Mouse (Mus musculus) CH12.LX (cell line): ENCODE measurements at regions not wholly inside any gene's neighbourhood (a gene's known extent, or its start where the extent isn't known, plus 50 kb on each side); places are given as distances from the start of the nearest gene placed in this dataset.

Experiments
- DNase-seq: peaks from one replicate; pipeline ENCODE4 v3.0.0-alpha.2; 2013; ENCODE audit errors: extremely low read depth
- H3K27ac ChIP-seq: 2 replicates; pipeline ENCODE4 v1.5.1; 2012; ENCODE audit warnings: low read depth, mild to moderate bottlenecking, control low read depth, moderate library complexity; ENCODE audit not compliant: insufficient read depth
- H3K27me3 ChIP-seq: replicated peaks from 2 replicates; pipeline ENCODE3; 2012; ENCODE audit warnings: inconsistent platforms
- H3K36me3 ChIP-seq, 2 experiments: replicated peaks in 1 of 2; 2 replicates each; pipeline versions ENCODE3 to v1.6.1; 2012; ENCODE audit warnings: inconsistent platforms in 1 of 2, low read length in 1 of 2, mild to moderate bottlenecking in 1 of 2, mixed read lengths in 1 of 2, moderate library complexity in 1 of 2; ENCODE audit not compliant: control insufficient read depth in 1 of 2, insufficient read depth in 1 of 2
- H3K4me1 ChIP-seq, 2 experiments: 2 replicates each; pipeline ENCODE4 v1.6.1; 2012; ENCODE audit warnings: inconsistent platforms in 1 of 2, moderate library complexity in 1 of 2; ENCODE audit not compliant: insufficient read depth in 2 of 2, control insufficient read depth in 1 of 2
- H3K4me2 ChIP-seq: 2 replicates; pipeline ENCODE4 v1.6.1; 2012; ENCODE audit warnings: low read depth, mild to moderate bottlenecking, control low read depth; ENCODE audit not compliant: poor library complexity, insufficient read depth, severe bottlenecking
- H3K4me3 ChIP-seq, 3 experiments: fragments of 150-350 bp in 1 of 3; sonication (generic) in 1 of 3; replicated peaks in 1 of 3; 2 replicates each; pipeline versions ENCODE3 to v1.5.1; 2011 to 2012; ENCODE audit warnings: low read depth in 2 of 3, low read length in 2 of 3, mild to moderate bottlenecking in 2 of 3, moderate library complexity in 2 of 3, control low read depth in 1 of 3, improper control_type of control experiment in 1 of 3, inconsistent platforms in 1 of 3, mixed read lengths in 1 of 3; ENCODE audit not compliant: poor library complexity in 1 of 3
- H3K79me2 ChIP-seq: replicated peaks from 2 replicates; pipeline ENCODE4 v1.6.1; 2012; ENCODE audit warnings: mild to moderate bottlenecking, moderate library complexity; ENCODE audit not compliant: control insufficient read depth, poor library complexity, insufficient read depth, severe bottlenecking; ENCODE audit errors: extremely low read depth
- H3K9ac ChIP-seq: 2 replicates; pipeline ENCODE4 v1.6.1; 2012; ENCODE audit warnings: low read depth, mild to moderate bottlenecking, control low read depth, moderate library complexity; ENCODE audit not compliant: insufficient read depth
- H3K9me3 ChIP-seq: replicated peaks from 2 replicates; pipeline ENCODE3; 2012; ENCODE audit warnings: low read length, inconsistent platforms, mixed read lengths
- BHLHE40 ChIP-seq: IDR thresholded peaks from 2 replicates; pipeline ENCODE4 v1.6.1; 2011; ENCODE audit warnings: mild to moderate bottlenecking, low read depth, low read length, improper control_type of control experiment
- CHD1 ChIP-seq: IDR thresholded peaks from 2 replicates; pipeline ENCODE4 v1.6.1; 2012; ENCODE audit warnings: low read depth, low read length, improper control_type of control experiment, inconsistent platforms
- CHD2 ChIP-seq: IDR thresholded peaks from 2 replicates; pipeline ENCODE4 v1.6.1; 2011; ENCODE audit warnings: low read length, improper control_type of control experiment
- E2F4 ChIP-seq: IDR thresholded peaks from 2 replicates; pipeline ENCODE4 v1.6.1; 2011; ENCODE audit warnings: low read depth, low read length, improper control_type of control experiment; ENCODE audit not compliant: insufficient replicate concordance
- ELF1 ChIP-seq: IDR thresholded peaks from 2 replicates; pipeline ENCODE4 v1.6.1; 2014; ENCODE audit warnings: low read depth, mild to moderate bottlenecking, inconsistent platforms, low read length, improper control_type of control experiment
- EP300 ChIP-seq: IDR thresholded peaks from 2 replicates; pipeline ENCODE4 v1.6.1; 2011; ENCODE audit warnings: low read length, improper control_type of control experiment
- ETS1 ChIP-seq: conservative IDR thresholded peaks from 2 replicates; pipeline ENCODE4 v1.6.1; 2012; ENCODE audit warnings: low read depth, mild to moderate bottlenecking, inconsistent platforms, low read length, improper control_type of control experiment, moderate library complexity
- GABPA ChIP-seq: IDR thresholded peaks from 2 replicates; pipeline ENCODE4 v1.6.1; 2012; ENCODE audit warnings: low read depth, low read length, improper control_type of control experiment, inconsistent platforms; ENCODE audit not compliant: insufficient replicate concordance
- IRF4 ChIP-seq: IDR thresholded peaks from 2 replicates; pipeline ENCODE4 v1.6.1; 2014; ENCODE audit warnings: low read depth, mild to moderate bottlenecking, inconsistent platforms, low read length, improper control_type of control experiment
- JUN ChIP-seq: IDR thresholded peaks from 2 replicates; pipeline ENCODE4 v1.6.1; 2011; ENCODE audit warnings: low read depth, mild to moderate bottlenecking, low read length, improper control_type of control experiment, moderate library complexity; ENCODE audit not compliant: insufficient read depth
- JUND ChIP-seq: conservative IDR thresholded peaks from 2 replicates; pipeline ENCODE4 v1.6.1; 2011; ENCODE audit warnings: low read depth, low read length, improper control_type of control experiment
- MAZ ChIP-seq: IDR thresholded peaks from 2 replicates; pipeline ENCODE4 v1.6.1; 2012; ENCODE audit warnings: low read depth, mild to moderate bottlenecking, inconsistent platforms, low read length, improper control_type of control experiment, moderate library complexity
- MEF2A ChIP-seq: IDR thresholded peaks from 2 replicates; pipeline ENCODE4 v1.6.1; 2014; ENCODE audit warnings: low read depth, mild to moderate bottlenecking, inconsistent platforms, low read length, improper control_type of control experiment, borderline replicate concordance
- NELFE ChIP-seq: IDR thresholded peaks from 2 replicates; pipeline ENCODE4 v1.6.1; 2011; ENCODE audit warnings: low read depth, low read length, improper control_type of control experiment
- NRF1 ChIP-seq: IDR thresholded peaks from 2 replicates; pipeline ENCODE4 v1.6.1; 2014; ENCODE audit warnings: low read depth, mild to moderate bottlenecking, inconsistent platforms, low read length, improper control_type of control experiment, moderate library complexity
- POLR2AphosphoS2 ChIP-seq: IDR thresholded peaks from 2 replicates; pipeline ENCODE4 v1.6.1; 2011; ENCODE audit warnings: low read depth, low read length, improper control_type of control experiment
- RAD21 ChIP-seq: IDR thresholded peaks from 2 replicates; pipeline ENCODE4 v1.6.1; 2011; ENCODE audit warnings: low read depth, mild to moderate bottlenecking, low read length, improper control_type of control experiment, moderate library complexity
- SIN3A ChIP-seq: IDR thresholded peaks from 2 replicates; pipeline ENCODE4 v1.6.1; 2012; ENCODE audit warnings: low read length, improper control_type of control experiment, inconsistent platforms
- TBP ChIP-seq: conservative IDR thresholded peaks from 2 replicates; pipeline ENCODE4 v1.6.1; 2011; ENCODE audit warnings: low read depth, low read length, improper control_type of control experiment
- TCF12 ChIP-seq: IDR thresholded peaks from 2 replicates; pipeline ENCODE4 v1.6.1; 2014; ENCODE audit warnings: low read depth, mild to moderate bottlenecking, inconsistent platforms, low read length, improper control_type of control experiment
- UBTF ChIP-seq: IDR thresholded peaks from 2 replicates; pipeline ENCODE4 v1.6.1; 2012; ENCODE audit warnings: low read depth, mild to moderate bottlenecking, inconsistent platforms, low read length, improper control_type of control experiment, moderate library complexity
- USF2 ChIP-seq: conservative IDR thresholded peaks from 2 replicates; pipeline ENCODE4 v1.6.1; 2011; ENCODE audit warnings: low read depth, low read length, improper control_type of control experiment
- ZC3H11A ChIP-seq: IDR thresholded peaks from 2 replicates; pipeline ENCODE4 v1.6.1; 2012; ENCODE audit warnings: low read depth, mild to moderate bottlenecking, inconsistent platforms, low read length, improper control_type of control experiment
- ZNF384 ChIP-seq: IDR thresholded peaks from 2 replicates; pipeline ENCODE4 v1.6.1; 2012; ENCODE audit warnings: low read depth, low read length, improper control_type of control experiment, inconsistent platforms
- dilution Hi-C: fragments of 300-500 bp; cut with MboI; formaldehyde crosslinking; loops from 2 replicates; pipeline ENCODE4 v1.14.3; 2020; ENCODE audit warnings: low sequenced_read_pairs; ENCODE audit not compliant: extremely low pct_unique_long_range_greater_than_20kb, extremely low pct_ligation_motif_present
- in situ Hi-C: fragments of 300-500 bp; cut with MboI; formaldehyde crosslinking; loops from 3 replicates; pipeline ENCODE4 v1.14.3; 2019; ENCODE audit warnings: low sequenced_read_pairs, low pct_ligation_motif_present, low pct_unique_long_range_greater_than_20kb, mixed read lengths

DNA sequence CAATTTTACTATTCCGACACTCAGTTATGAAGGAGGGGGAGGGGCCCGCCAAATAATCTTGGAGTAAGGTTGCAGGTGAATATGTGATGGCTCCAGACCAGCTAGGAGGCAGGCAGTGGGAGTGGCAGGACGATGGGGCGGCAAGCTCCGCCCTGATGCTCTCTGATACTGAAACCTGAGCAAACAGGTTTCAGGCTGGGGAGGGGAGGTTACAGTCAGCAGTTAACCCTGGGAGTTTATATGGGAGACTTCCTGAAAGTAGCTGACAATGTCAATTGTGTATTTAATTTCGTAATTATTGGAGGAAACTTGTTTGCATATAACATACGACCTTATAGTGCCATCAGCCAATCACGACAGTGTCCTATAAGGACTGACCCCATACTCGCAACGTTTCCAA is 505.0 kb upstream of the Sox11 start:
- no peaks in the 10 kb centered on the region for H3K36me3 ChIP-seq
- H3K4me3 ChIP-seq, result no peak overlapping the region
- H3K4me2 ChIP-seq, result no peak overlapping the region
- TF ChIP-seq ZC3H11A (no peak), JUN (no peak), BHLHE40 (no peak), UBTF (no peak), MEF2A (no peak), ETS1 (no peak), NELFE (no peak), CHD1 (no peak), SIN3A (no peak)
- no peak overlapping the region for H3K9ac ChIP-seq
- H3K79me2 ChIP-seq, result no peaks in the 10 kb centered on the region
- H3K27ac ChIP-seq, result no peak overlapping the region
- in situ Hi-C loops (no loop called here), dilution Hi-C loops (no loop called here)
- no peak for DNase-seq
- H3K4me1 ChIP-seq, result no peaks in the 10 kb centered on the region
- H3K9me3 ChIP-seq, result peaks cover 73% of the 10 kb centered on the region
- H3K27me3 ChIP-seq, result no peaks in the 10 kb centered on the region

DNA sequence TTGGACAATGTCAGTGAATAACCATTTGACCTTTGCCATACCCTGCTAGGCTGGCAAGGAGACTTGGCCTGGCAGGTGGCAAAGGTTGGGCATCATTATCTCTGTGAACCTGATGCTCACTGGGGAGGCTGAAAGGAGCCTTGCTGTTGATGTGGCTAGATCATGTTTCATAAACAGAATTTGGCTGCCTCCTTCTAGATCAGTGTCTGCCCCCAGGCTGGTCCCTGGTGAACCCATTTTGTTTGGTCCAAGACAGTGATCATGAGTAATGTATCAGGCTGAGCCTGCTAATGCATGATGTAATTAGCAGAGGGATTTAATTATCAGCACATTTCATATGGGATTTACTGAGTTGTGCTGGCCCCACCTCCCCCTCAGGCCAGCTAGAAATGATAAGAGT is 502.6 kb upstream of the Sox11 start:
- Histone ChIP-seq H3K9me3 (peaks cover 67% of the 10 kb centered on the region), H3K4me1 (no peaks in the 10 kb centered on the region), H3K4me2 (no peak overlapping the region), H3K36me3 (no peaks in the 10 kb centered on the region), H3K4me3 (no peak overlapping the region), H3K27ac (no peak overlapping the region), H3K9ac (no peak overlapping the region), H3K79me2 (no peaks in the 10 kb centered on the region), H3K27me3 (no peaks in the 10 kb centered on the region)
- TF ChIP-seq IRF4 (no peak), NRF1 (no peak), USF2 (no peak), UBTF (no peak), E2F4 (no peak), TCF12 (no peak), TBP (no peak), EP300 (no peak), CHD1 (no peak), JUND (no peak), ETS1 (no peak), SIN3A (no peak), RAD21 (no peak), CHD2 (no peak), POLR2AphosphoS2 (no peak), ZNF384 (no peak), BHLHE40 (no peak), MAZ (no peak), ELF1 (no peak), GABPA (no peak)
- DNase-seq, result no peak
- in situ Hi-C loops, result no loop called here
- dilution Hi-C loops, result no loop called here
